Mouse (Mus musculus): ENCODE results near the gene Hist2h3c1.
"Not testable (repeated sequence)": the region's sequence is repeated elsewhere in the genome, so short reads cannot be mapped to it uniquely, and the experiment has no call there.

Hist2h3c1 gene

GRCm38 (mm10) chr3:96246427-96246856 lies at the start of gene Hist2h3c1:
Hist2h3c1 (plus strand) TSS chr3:96246685.
- DNase-seq (ENCODE audit: inconsistent ontology term): not testable (repeated sequence)

GRCm38 (mm10) chr3:96197129-96197749 lies 49.2 kb upstream of the Hist2h3c1 start:
- peak; percentile 85 for DNase-seq (ENCODE audit: inconsistent ontology term)

GRCm38 (mm10) chr3:96198181-96198580 lies 48.3 kb upstream of the Hist2h3c1 start:
- DNase-seq (ENCODE audit: inconsistent ontology term): no peak

- not testable (repeated sequence) for DNase-seq (ENCODE audit: inconsistent ontology term)
Measured at GRCm38 (mm10) chr3:96198601-96199251, 47.8 kb upstream of the Hist2h3c1 start.

GRCm38 (mm10) chr3:96199731-96200130 lies 46.8 kb upstream of the Hist2h3c1 start:
- no peak for DNase-seq (ENCODE audit: inconsistent ontology term)

GRCm38 (mm10) chr3:96207819-96208218 lies 38.7 kb upstream of the Hist2h3c1 start:
- no peak for DNase-seq (ENCODE audit: inconsistent ontology term)

- no peak for DNase-seq (ENCODE audit: inconsistent ontology term)
Measured at GRCm38 (mm10) chr3:96209242-96209641, 37.2 kb upstream of the Hist2h3c1 start.

- DNase-seq (ENCODE audit: inconsistent ontology term): no peak
Measured at GRCm38 (mm10) chr3:96219191-96219641, 27.3 kb upstream of the Hist2h3c1 start.

GRCm38 (mm10) chr3:96219661-96220130 lies 26.8 kb upstream of the Hist2h3c1 start, which contains the start of the genes Bola1 and Hist2h2ab:
Bola1 (minus strand) TSS chr3:96219709.
Hist2h2ab (plus strand) TSS chr3:96219865.
- peak; percentile 87 for DNase-seq (ENCODE audit: inconsistent ontology term)

- DNase-seq (ENCODE audit: inconsistent ontology term): peak; percentile 48
Measured at GRCm38 (mm10) chr3:96220131-96220764, 26.2 kb upstream of the Hist2h3c1 start.

- DNase-seq (ENCODE audit: inconsistent ontology term): peak; percentile 98
Measured at GRCm38 (mm10) chr3:96220765-96221639, 25.5 kb upstream of the Hist2h3c1 start, which contains the start of the genes Hist2h2ac and Hist2h2be. Hist2h2ac (minus strand) TSS chr3:96220880. Hist2h2be (plus strand) TSS chr3:96221119.

- DNase-seq (ENCODE audit: inconsistent ontology term): no peak
Measured at GRCm38 (mm10) chr3:96221640-96222038, 24.8 kb upstream of the Hist2h3c1 start.

GRCm38 (mm10) chr3:96222774-96223173 lies 23.7 kb upstream of the Hist2h3c1 start:
- no peak for DNase-seq (ENCODE audit: inconsistent ontology term)

- DNase-seq (ENCODE audit: inconsistent ontology term): no peak
Measured at GRCm38 (mm10) chr3:96225421-96225820, 21.1 kb upstream of the Hist2h3c1 start.

- peak; percentile 77 for DNase-seq (ENCODE audit: inconsistent ontology term)
Measured at GRCm38 (mm10) chr3:96226695-96227648, 19.5 kb upstream of the Hist2h3c1 start.

GRCm38 (mm10) chr3:96228828-96229227 lies 17.7 kb upstream of the Hist2h3c1 start:
- DNase-seq (ENCODE audit: inconsistent ontology term): no peak

GRCm38 (mm10) chr3:96230404-96230803 lies 16.1 kb upstream of the Hist2h3c1 start:
- DNase-seq (ENCODE audit: inconsistent ontology term): no peak

GRCm38 (mm10) chr3:96230910-96231757 lies 15.4 kb upstream of the Hist2h3c1 start:
- DNase-seq (ENCODE audit: inconsistent ontology term): no peak

GRCm38 (mm10) chr3:96231758-96232120 lies 14.7 kb upstream of the Hist2h3c1 start:
- DNase-seq (ENCODE audit: inconsistent ontology term): no peak

Data from Muller cell, postnatal 12 days (primary cell).